Mouse (Mus musculus): ENCODE measurements around the gene Slc16a2.

Slc16a2 gene

GRCm38 (mm10) chrX:103652048-103652447 lies 169.7 kb downstream of the Slc16a2 start:
- no peak for DNase-seq (ENCODE audit: low spot score in 2 of 2)

Data from urinary bladder, postnatal 4 days (tissue).